In genomic region chr10:115361840-115362622, GRCm38 (mm10) we compare ENCODE assay signal across 8 mouse cellular contexts. TPM values are rescaled to one million over a fixed set of nuclear protein-coding genes. Genes with fewer than 3 reads are reported as not detected.
A peak's percentile ranks its signal among the peaks of the same experiment; 100 is the strongest.
DNase-seq lines count a peak whose midpoint lies in the region; ATAC-seq lines count a peak whose summit lies in the region.

Tmem19 (minus strand) TSS chr10:115362501.

- intact Hi-C loops in left cerebral cortex, postnatal 14 days (cut with DNase I): no loop called here

- peak within 1 kb of the TSS; percentile 53 for H3K9ac ChIP-seq in intestine, embryonic 14.5 days (ENCODE audit: low read length)

- peak within 1 kb of the TSS; percentile 97 for H3K27ac ChIP-seq in intestine, embryonic 14.5 days (ENCODE audit: low read depth)

- H3K4me2 ChIP-seq in intestine, embryonic 14.5 days (ENCODE audit: low read length): peak within 1 kb of the TSS; percentile 90

- DNase-seq in adrenal gland, adult (ENCODE audit: inconsistent age in 2 of 2, low spot score in 1 of 2): peak; percentile 98 to 99
- DNase-seq in embryo, embryonic 10.5 days (ENCODE audit: low spot score): peak; percentile 97
- DNase-seq in gastrocnemius, postnatal 25 days: peak; percentile 97
- peak; percentile 94 for DNase-seq in intestine, embryonic 14.5 days (ENCODE audit: low spot score)
- peak; percentile 94 to 95 for DNase-seq in left cerebral cortex, postnatal 14 days (ENCODE audit: low spot score in 2 of 2)
- DNase-seq in mesoderm, embryonic 11.5 days (ENCODE audit: low read depth, low spot score): peak; percentile 98
- DNase-seq in right cerebral cortex, postnatal 36 days (ENCODE audit: low spot score in 2 of 2): peak; percentile 91 to 94
- peak; percentile 97 for DNase-seq in yolk sac, embryonic 10.5 days (ENCODE audit: low spot score)

- no peaks in the 10 kb centered on the region for H3K36me3 ChIP-seq in intestine, embryonic 14.5 days (ENCODE audit: control insufficient read depth, insufficient read depth, low read length)

- H3K27me3 ChIP-seq in intestine, embryonic 14.5 days (replicated peaks; ENCODE audit: control insufficient read depth, insufficient read depth, low read length): no peaks in the 10 kb centered on the region

- under 1% methylated on average over 48 of the region's 58 CpGs for WGBS in intestine, embryonic 14.5 days

- peaks cover 12% of the 10 kb centered on the region for H3K4me1 ChIP-seq in intestine, embryonic 14.5 days (replicated peaks; ENCODE audit: control insufficient read depth, insufficient read depth, low read length)

- peak; percentile 100 for ATAC-seq in intestine, embryonic 14.5 days (replicated peaks; ENCODE audit: low FRiP score, low TSS enrichment, low read depth)

- peak within 1 kb of the TSS; percentile 65 for H3K4me3 ChIP-seq in intestine, embryonic 14.5 days (ENCODE audit: low read depth, low read length)

- H3K9me3 ChIP-seq in intestine, embryonic 14.5 days (ENCODE audit: control insufficient read depth, low read length): no peaks in the 10 kb centered on the region

RNA-seq across cellular contexts. Expression of gene Tmem19, which starts in this region (rescaled TPM):
- 10 to 100 TPM in 1 of 2 experiments, 1 to 10 TPM in 1; 8.8 to 14.9 TPM for total RNA-seq in gastrocnemius, postnatal 25 days (2021)
- 26.5 and 33.2 TPM in 2 replicates for polyA plus RNA-seq in intestine, embryonic 14.5 days (2014; fragmentation: Nextera tagmentation; extraction: Ambion mirVana)
- total RNA-seq in left cerebral cortex, postnatal 14 days (2021): 10 to 100 TPM; 52.6 to 57.6 TPM

Comparison
In these comparisons a context has a peak if more than half of its experiments do, and no peak if none do; other contexts are left out.
1. Peak in every context shown above with its lines: DNase-seq, ATAC-seq, H3K4me3 ChIP-seq and H3K27ac ChIP-seq.